Mouse (Mus musculus): Measurements from ENCODE around the gene Olfr1496. TPM values are rescaled to one million over a fixed set of nuclear protein-coding genes. Genes with fewer than 3 reads are reported as not detected.

The Olfr1496 gene
- not detected in 2 replicates for polyA plus RNA-seq (2012; ENCODE audit: low replicate concordance)

GRCm38 (mm10) chr19:13777578-13777977 lies at the start of gene Olfr1496:
TSS of gene Olfr1496 (plus strand) at chr19:13777878.

DNA sequence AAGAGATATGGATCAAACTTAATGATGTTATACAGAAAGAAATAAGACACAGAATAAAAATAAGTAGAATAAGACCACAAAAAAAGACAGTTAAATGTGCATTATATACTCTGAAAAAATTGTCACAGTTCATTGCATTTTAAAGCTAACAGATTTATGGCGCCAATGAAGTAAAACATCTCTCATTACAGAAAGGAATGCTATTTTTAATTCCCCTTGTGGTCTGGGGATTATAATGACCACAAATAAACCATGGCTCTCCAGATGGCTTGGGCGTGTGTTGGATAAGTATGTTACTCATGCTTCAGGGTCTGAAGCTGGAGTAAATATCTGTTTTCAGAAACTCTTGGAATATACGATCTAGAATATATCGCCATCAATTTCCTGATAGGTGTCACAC lies 38.2 kb upstream of the Olfr1496 start, which contains the start of gene Olfr1494:
Gene Olfr1494, plus strand, starts transcription at position 301 of the 400 bp plus-strand sequence.

DNA sequence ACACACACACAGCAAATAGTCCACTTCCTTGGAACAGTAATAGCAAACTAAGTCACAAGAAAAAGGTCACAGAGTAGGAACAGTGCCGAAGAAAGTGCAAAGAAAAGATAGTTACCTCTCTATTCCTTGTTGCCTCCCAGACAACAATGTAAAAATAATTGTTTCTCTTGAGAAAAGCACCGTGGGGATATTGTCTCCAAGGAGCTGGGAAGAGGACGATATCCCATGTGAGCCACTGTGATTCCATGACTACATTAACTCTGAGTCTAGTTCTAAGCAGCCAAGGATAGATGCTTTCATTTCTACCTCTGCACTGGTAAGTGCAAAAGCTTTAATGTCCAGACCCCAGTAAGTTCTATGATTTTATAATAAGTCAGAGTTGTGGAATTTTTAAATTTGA lies 13.4 kb upstream of the Olfr1496 start, which contains the start of gene Olfr1495:
Gene Olfr1495, plus strand, starts transcription at position 301 of the 400 bp plus-strand sequence.

DNA sequence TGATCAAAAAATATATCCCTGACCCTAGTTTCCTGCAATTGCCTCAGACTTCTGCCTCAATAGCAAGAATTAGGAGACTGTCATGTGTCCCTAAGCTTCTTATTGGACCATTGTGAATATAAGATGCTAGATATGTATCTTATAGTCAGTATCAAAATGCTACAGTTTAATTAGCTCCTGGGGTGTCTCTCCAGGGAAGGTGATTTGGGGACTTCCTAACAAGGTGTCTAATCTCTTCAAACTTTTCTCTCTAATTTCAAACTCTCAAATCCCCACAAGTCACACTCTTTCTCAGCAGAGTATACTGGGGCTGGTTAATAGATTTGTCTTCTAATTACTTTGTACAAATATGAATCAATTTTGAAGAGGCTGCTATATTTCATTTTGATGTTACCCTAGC lies 20.4 kb downstream of the Olfr1496 start, which contains the start of gene Olfr1497:
Gene Olfr1497, minus strand, starts transcription at position 101 of the 400 bp plus-strand sequence.

GRCm38 (mm10) chr19:13819347-13819746 lies 41.7 kb downstream of the Olfr1496 start, which contains the start of gene Olfr1499:
TSS of gene Olfr1499 (minus strand) at chr19:13819447.

DNA sequence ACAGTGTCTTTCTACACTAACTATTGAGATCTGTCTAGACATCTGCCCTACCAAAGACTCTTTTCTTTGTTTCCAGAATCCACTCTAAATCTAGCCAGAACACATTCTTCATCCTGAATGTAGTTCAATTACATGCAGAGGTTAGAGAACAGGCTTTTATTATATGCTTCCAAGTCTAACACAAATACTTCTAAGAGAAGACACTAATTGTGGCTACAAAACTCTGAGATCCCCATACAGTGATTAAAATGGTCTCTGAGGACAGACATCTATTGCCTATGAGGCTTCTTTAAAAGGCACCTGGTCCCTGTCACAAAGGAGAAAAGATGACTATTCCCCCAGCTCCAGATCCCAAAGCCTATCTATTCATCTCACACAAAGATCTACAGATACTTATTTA lies 52.7 kb downstream of the Olfr1496 start, which contains the start of gene Olfr1500:
Gene Olfr1500, minus strand, starts transcription at position 101 of the 400 bp plus-strand sequence.

Other genes starting within 250 kb of the Olfr1496 start
- not detected in 2 replicates for gene Olfr1480, start 250.0 kb upstream of the Olfr1496 start, polyA plus RNA-seq (2012; ENCODE audit: low replicate concordance)
- not detected in 2 replicates for gene Olfr1484, start 194.4 kb upstream of the Olfr1496 start, polyA plus RNA-seq (2012; ENCODE audit: low replicate concordance)
- gene Olfr1487, start 160.5 kb upstream of the Olfr1496 start, polyA plus RNA-seq (2012; ENCODE audit: low replicate concordance), result 0.04 TPM in 1 of 2 replicates, not detected in the other
- not detected in 2 replicates for gene Olfr1489, start 146.3 kb upstream of the Olfr1496 start, polyA plus RNA-seq (2012; ENCODE audit: low replicate concordance)
- not detected in 2 replicates for gene Olfr1490, start 126.8 kb upstream of the Olfr1496 start, polyA plus RNA-seq (2012; ENCODE audit: low replicate concordance)
- gene Olfr1491, start 80.6 kb upstream of the Olfr1496 start, polyA plus RNA-seq (2012; ENCODE audit: low replicate concordance), result not detected in 2 replicates
- not detected in 2 replicates for gene Olfr1493-ps1, start 54.6 kb upstream of the Olfr1496 start, polyA plus RNA-seq (2012; ENCODE audit: low replicate concordance)
- not detected in 2 replicates for gene Olfr1494, start 38.1 kb upstream of the Olfr1496 start, polyA plus RNA-seq (2012; ENCODE audit: low replicate concordance)
- gene Olfr1495, start 13.3 kb upstream of the Olfr1496 start, polyA plus RNA-seq (2012; ENCODE audit: low replicate concordance), result not detected in 2 replicates
- not detected in 2 replicates for gene Olfr1497, start 20.3 kb downstream of the Olfr1496 start, polyA plus RNA-seq (2012; ENCODE audit: low replicate concordance)
- not detected in 2 replicates for gene Olfr1499, start 41.6 kb downstream of the Olfr1496 start, polyA plus RNA-seq (2012; ENCODE audit: low replicate concordance)
- gene Olfr1500, start 52.6 kb downstream of the Olfr1496 start, polyA plus RNA-seq (2012; ENCODE audit: low replicate concordance), result not detected in 2 replicates
- not detected in 2 replicates for gene Olfr1501, start 72.8 kb downstream of the Olfr1496 start, polyA plus RNA-seq (2012; ENCODE audit: low replicate concordance)
- gene Olfr1502, start 83.9 kb downstream of the Olfr1496 start, polyA plus RNA-seq (2012; ENCODE audit: low replicate concordance), result not detected in 2 replicates
- gene Olfr1504, start 120.0 kb downstream of the Olfr1496 start, polyA plus RNA-seq (2012; ENCODE audit: low replicate concordance), result not detected in 2 replicates
- gene Olfr1505, start 135.7 kb downstream of the Olfr1496 start, polyA plus RNA-seq (2012; ENCODE audit: low replicate concordance), result not detected in 2 replicates